Mouse (Mus musculus): ENCODE measurements around the gene Slpi. TPM values are rescaled to one million over a fixed set of nuclear protein-coding genes. Genes with fewer than 3 reads are reported as not detected.

The Slpi gene
- 2.2 and 2.8 TPM in 2 replicates for polyA plus RNA-seq (2012; rRNA removed)

DNA sequence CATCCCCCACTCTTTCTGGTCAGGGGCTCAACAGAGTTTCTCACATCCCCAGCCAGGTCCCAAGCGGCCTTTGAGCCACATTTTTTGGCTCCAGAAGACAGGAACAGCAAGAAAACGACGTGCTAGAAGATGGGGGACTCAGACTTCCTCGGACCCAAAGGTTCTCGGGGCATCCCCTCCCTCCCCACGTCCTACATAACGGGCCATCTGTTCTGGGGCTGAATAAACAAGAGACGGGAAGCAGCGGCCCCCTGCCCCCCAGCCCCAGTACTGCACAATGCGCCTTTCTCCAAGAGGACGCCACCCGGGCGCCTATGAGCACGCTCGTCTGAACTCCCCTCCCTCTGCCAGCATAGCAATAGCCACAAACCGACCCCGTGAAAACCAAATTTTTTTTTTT is at the start of gene Slpi:
Gene Slpi, minus strand, starts transcription at position 76 of the 400 bp plus-strand sequence.
- Histone ChIP-seq H3K27ac (ENCODE audit: control insufficient read depth, insufficient read depth, low read depth, low read length) (no peak within 1 kb of the TSS), H3K36me3 (ENCODE audit: control insufficient read depth, insufficient read depth, low read length) (no peaks in the 10 kb centered on the region), H3K27me3 (ENCODE audit: control insufficient read depth, insufficient read depth, low read length) (no peaks in the 10 kb centered on the region), H3K4me1 (ENCODE audit: control insufficient read depth, insufficient read depth, low read length) (peaks cover 23% of the 10 kb centered on the region), H3K4me3 (ENCODE audit: control insufficient read depth, low read depth, low read length) (peak within 1 kb of the TSS; percentile 75)
- no peak for TF ChIP-seq POLR2A (IDR thresholded peaks at IDR 0.05; ENCODE audit: control insufficient read depth, low read depth, low read length)
- no peak for TF ChIP-seq CTCF (IDR thresholded peaks at IDR 0.05; ENCODE audit: control insufficient read depth, insufficient read depth, insufficient replicate concordance, low read depth, low read length)

DNA sequence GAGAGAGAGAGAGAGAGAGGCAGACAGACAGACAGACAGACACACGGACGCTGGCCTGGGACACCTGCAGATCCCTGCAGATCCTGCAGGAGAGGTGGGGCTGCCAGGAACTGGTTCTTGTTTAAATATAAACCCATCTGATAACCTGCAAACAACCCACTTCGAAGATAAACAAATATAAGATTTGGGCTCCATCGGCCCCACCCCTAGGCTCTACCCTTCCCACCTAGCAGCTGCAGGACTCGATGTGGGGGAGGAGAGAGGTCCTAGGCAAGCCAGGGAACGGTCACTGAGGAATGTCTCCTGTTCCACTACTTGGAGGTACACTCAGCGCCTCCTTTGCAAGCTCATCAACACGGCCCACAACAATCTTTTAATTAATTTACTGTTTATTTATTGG is 49.4 kb upstream of the Slpi start:
- H3K36me3 ChIP-seq (ENCODE audit: control insufficient read depth, insufficient read depth, low read length): no peaks in the 10 kb centered on the region
- H3K4me3 ChIP-seq (ENCODE audit: control insufficient read depth, low read depth, low read length): no peak overlapping the region
- H3K27me3 ChIP-seq (ENCODE audit: control insufficient read depth, insufficient read depth, low read length): no peaks in the 10 kb centered on the region
- peaks cover 4% of the 10 kb centered on the region for H3K4me1 ChIP-seq (ENCODE audit: control insufficient read depth, insufficient read depth, low read length)
- TF ChIP-seq CTCF (IDR thresholded peaks at IDR 0.05; ENCODE audit: control insufficient read depth, insufficient read depth, insufficient replicate concordance, low read depth, low read length): no peak
- TF ChIP-seq POLR2A (IDR thresholded peaks at IDR 0.05; ENCODE audit: control insufficient read depth, low read depth, low read length): no peak
- H3K27ac ChIP-seq (ENCODE audit: control insufficient read depth, insufficient read depth, low read depth, low read length): no peak overlapping the region

DNA sequence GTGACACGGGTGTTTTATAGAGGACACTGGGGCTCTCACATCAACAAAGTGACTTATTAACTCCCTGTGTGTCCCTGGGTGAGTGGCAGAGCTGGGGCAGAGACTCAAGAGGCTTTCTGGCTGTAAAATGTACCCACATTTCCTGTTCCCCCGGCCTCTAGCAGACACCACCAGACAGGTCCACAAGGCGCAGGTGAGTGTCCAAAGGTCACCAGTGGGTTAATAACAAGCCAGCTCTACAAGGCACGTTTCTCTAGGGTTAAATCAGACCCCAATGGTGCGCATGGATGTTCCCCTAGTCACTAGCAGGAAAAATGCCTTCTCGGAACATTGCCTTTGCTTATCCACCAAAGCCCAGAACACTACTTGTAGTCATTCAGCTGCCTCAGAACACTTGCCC is 48.8 kb upstream of the Slpi start:
- Histone ChIP-seq H3K27me3 (ENCODE audit: control insufficient read depth, insufficient read depth, low read length) (no peaks in the 10 kb centered on the region), H3K4me1 (ENCODE audit: control insufficient read depth, insufficient read depth, low read length) (peaks cover 5% of the 10 kb centered on the region), H3K27ac (ENCODE audit: control insufficient read depth, insufficient read depth, low read depth, low read length) (no peak overlapping the region), H3K4me3 (ENCODE audit: control insufficient read depth, low read depth, low read length) (no peak overlapping the region), H3K36me3 (ENCODE audit: control insufficient read depth, insufficient read depth, low read length) (no peaks in the 10 kb centered on the region)
- TF ChIP-seq CTCF (IDR thresholded peaks at IDR 0.05; ENCODE audit: control insufficient read depth, insufficient read depth, insufficient replicate concordance, low read depth, low read length): no peak
- TF ChIP-seq POLR2A (IDR thresholded peaks at IDR 0.05; ENCODE audit: control insufficient read depth, low read depth, low read length): no peak

DNA sequence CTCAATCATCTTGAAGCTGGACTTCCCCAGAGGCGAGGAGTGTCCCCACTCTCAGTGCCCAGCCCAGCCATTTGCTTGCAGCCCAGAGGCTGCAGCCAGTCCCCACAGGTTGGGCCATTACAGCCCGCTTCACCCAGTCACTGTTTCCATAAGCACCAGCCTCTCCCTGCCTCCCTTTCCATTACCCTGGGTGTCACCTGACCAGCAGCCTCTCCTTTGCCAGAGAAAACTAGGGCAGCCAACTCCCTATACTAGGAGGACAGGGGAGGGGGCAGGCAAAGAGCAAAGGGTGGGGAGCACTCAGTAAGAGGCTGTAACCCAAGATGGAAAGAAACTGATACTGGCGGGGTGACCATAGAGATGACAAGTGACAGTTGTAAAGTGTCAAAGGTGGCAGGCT is 48.1 kb upstream of the Slpi start:
- Histone ChIP-seq H3K4me3 (ENCODE audit: control insufficient read depth, low read depth, low read length) (no peak overlapping the region), H3K4me1 (ENCODE audit: control insufficient read depth, insufficient read depth, low read length) (peaks cover 10% of the 10 kb centered on the region), H3K36me3 (ENCODE audit: control insufficient read depth, insufficient read depth, low read length) (no peaks in the 10 kb centered on the region), H3K27ac (ENCODE audit: control insufficient read depth, insufficient read depth, low read depth, low read length) (no peak overlapping the region), H3K27me3 (ENCODE audit: control insufficient read depth, insufficient read depth, low read length) (no peaks in the 10 kb centered on the region)
- no peak for TF ChIP-seq POLR2A (IDR thresholded peaks at IDR 0.05; ENCODE audit: control insufficient read depth, low read depth, low read length)
- no peak for TF ChIP-seq CTCF (IDR thresholded peaks at IDR 0.05; ENCODE audit: control insufficient read depth, insufficient read depth, insufficient replicate concordance, low read depth, low read length)

DNA sequence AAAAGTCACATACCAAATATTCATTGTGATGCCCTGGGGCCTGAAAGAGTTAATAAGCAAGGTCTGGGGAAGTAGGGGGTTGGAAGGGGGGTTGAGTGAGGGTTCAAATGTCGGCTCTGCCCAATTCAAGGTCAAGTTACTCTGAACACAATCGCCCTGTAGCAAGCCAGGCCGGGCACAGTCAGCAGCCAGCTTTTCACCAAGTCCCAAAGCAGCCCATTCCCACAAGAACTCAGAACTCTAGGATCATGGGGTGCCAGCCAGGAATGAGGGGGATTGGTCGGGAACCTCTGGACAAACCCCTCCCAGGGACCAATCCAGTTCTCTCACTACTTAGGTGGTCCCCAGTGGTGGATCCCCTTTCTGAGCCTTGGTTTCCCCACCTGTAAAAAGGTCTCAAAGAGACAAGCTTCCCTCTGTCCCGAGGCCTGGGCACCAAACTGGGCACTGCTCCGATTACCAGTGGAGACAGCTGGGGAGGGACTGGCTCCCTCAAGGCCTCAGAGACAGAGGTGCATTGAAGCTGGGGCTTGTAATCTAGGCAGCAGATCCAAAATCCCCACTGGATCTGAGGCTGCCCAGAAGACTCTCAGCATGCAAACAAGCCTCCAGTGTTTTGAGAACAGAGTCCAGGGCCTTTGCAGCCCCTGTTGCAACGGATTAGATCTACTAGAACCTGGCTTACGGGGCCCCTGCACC is 47.5 kb upstream of the Slpi start:
- H3K27ac ChIP-seq (ENCODE audit: control insufficient read depth, insufficient read depth, low read depth, low read length): no peak overlapping the region
- H3K27me3 ChIP-seq (ENCODE audit: control insufficient read depth, insufficient read depth, low read length): no peaks in the 10 kb centered on the region
- no peak for TF ChIP-seq CTCF (IDR thresholded peaks at IDR 0.05; ENCODE audit: control insufficient read depth, insufficient read depth, insufficient replicate concordance, low read depth, low read length)
- no peak for TF ChIP-seq POLR2A (IDR thresholded peaks at IDR 0.05; ENCODE audit: control insufficient read depth, low read depth, low read length)
- peaks cover 15% of the 10 kb centered on the region for H3K4me1 ChIP-seq (ENCODE audit: control insufficient read depth, insufficient read depth, low read length)
- H3K36me3 ChIP-seq (ENCODE audit: control insufficient read depth, insufficient read depth, low read length): no peaks in the 10 kb centered on the region
- H3K4me3 ChIP-seq (ENCODE audit: control insufficient read depth, low read depth, low read length): no peak overlapping the region

DNA sequence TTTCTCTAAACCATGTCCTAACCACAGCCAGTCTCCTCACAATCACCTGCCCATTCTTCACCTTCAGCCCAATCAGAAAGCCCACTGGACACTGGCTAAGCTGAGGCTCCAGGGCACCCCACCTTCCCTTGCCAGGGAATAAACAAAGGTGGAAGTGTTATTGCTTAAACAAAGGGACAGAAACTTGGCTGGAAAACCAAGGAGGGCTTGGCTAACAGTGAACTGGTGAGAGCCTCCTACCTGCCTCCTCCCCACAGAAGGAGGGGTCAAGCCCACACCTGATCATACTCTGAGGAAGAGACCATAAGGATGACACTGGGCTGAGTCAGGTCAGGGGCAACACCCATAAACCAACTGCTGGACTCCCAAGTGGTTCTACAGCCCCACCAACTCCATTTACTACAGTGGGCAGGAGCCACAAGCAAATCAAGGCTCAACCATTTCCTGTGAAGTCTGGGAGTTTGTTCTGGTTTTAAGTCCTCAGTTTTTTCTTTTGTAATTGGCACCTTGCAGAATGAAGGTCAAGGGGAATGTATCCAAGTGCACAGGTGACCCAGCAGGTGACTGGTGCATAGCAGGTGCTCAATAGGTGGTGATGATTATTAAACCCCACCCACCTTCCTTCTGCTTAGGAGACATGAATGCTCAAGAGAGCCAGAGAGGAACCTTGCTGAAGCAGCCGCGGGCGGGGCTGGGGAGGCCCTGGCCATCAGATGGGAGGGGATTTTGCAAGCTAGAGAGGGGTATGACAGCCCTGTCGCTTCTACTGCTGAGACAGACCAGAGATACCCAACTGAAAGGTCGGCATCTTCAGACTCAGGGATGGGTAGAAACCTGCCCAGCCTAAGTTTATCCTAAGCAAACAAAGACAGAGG is 46.6 kb upstream of the Slpi start:
- TF ChIP-seq POLR2A (IDR thresholded peaks at IDR 0.05; ENCODE audit: control insufficient read depth, low read depth, low read length): no peak
- TF ChIP-seq CTCF (IDR thresholded peaks at IDR 0.05; ENCODE audit: control insufficient read depth, insufficient read depth, insufficient replicate concordance, low read depth, low read length): no peak
- no peak overlapping the region for H3K4me3 ChIP-seq (ENCODE audit: control insufficient read depth, low read depth, low read length)
- no peak overlapping the region for H3K27ac ChIP-seq (ENCODE audit: control insufficient read depth, insufficient read depth, low read depth, low read length)
- peaks cover 23% of the 10 kb centered on the region for H3K4me1 ChIP-seq (ENCODE audit: control insufficient read depth, insufficient read depth, low read length)
- no peaks in the 10 kb centered on the region for H3K36me3 ChIP-seq (ENCODE audit: control insufficient read depth, insufficient read depth, low read length)
- no peaks in the 10 kb centered on the region for H3K27me3 ChIP-seq (ENCODE audit: control insufficient read depth, insufficient read depth, low read length)

DNA sequence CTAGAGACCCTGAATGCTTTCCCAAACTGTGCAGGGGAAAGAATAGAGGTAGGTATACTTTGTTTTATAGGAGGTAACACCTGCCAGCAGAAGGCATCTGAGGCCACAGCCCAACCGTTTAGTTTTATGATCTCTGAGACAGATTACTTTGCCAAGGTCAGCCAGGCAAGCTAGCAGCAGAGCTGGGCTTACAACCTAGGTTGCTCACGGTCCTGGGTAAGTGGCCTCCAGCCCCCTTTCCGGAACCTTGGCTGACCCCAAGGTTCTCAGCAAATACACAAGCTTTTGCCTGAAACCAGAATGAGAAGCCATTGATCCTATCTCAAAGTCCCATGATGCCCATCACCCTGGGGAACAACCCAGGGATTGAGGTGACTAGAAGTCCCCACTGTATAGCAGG is 45.8 kb upstream of the Slpi start:
- Histone ChIP-seq H3K27me3 (ENCODE audit: control insufficient read depth, insufficient read depth, low read length) (no peaks in the 10 kb centered on the region), H3K4me1 (ENCODE audit: control insufficient read depth, insufficient read depth, low read length) (peaks cover 26% of the 10 kb centered on the region), H3K4me3 (ENCODE audit: control insufficient read depth, low read depth, low read length) (no peak overlapping the region), H3K36me3 (ENCODE audit: control insufficient read depth, insufficient read depth, low read length) (no peaks in the 10 kb centered on the region), H3K27ac (ENCODE audit: control insufficient read depth, insufficient read depth, low read depth, low read length) (no peak overlapping the region)
- TF ChIP-seq POLR2A (IDR thresholded peaks at IDR 0.05; ENCODE audit: control insufficient read depth, low read depth, low read length) (no peak), CTCF (IDR thresholded peaks at IDR 0.05; ENCODE audit: control insufficient read depth, insufficient read depth, insufficient replicate concordance, low read depth, low read length) (no peak)

Measured in testis, adult 2 months (tissue).